Mouse (Mus musculus) liver, adult 2 months (tissue): ENCODE data around the gene Ap2a1.

Experiments
- CTCF ChIP-seq: fragments of 200-500 bp; IDR thresholded peaks from 2 replicates; pipeline ENCODE4 v1.5.1; 2011; ENCODE audit warnings: low read depth, low read length, control low read depth
- POLR2A ChIP-seq: fragments of 200-500 bp; IDR thresholded peaks from 2 replicates; pipeline ENCODE4 v1.6.1; 2011; ENCODE audit warnings: low read length, control low read depth; ENCODE audit not compliant: insufficient read depth; ENCODE audit errors: extremely low read depth

DNA sequence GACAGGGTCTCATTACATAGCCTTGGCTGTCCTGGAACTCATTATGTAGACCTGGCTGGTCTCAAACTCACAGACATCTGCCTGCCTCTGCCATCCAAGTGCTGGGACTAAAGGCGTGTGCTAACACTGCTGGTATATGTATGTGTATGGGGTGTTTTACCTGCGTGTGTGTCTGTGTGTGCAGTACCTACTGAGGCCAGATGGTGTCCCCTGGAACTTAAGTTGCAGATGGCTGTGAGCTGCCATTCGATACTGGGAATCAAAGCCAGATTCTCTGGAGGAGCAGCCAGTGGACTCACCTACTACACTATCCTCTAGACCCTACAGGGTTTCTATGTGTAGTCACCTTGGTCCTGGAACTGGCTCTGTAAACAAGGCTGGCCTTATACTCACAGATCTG lies 3.8 kb downstream of the Ap2a1 start:
- TF ChIP-seq CTCF (peak; percentile 53; the same call in 1 of the 2 replicates), POLR2A (no peak)
